Mouse (Mus musculus) G1E (cell line): Measurements from ENCODE around the gene Dctn5.

Experiments used
- CTCF ChIP-seq: IDR thresholded peaks from 2 replicates; pipeline ENCODE4 v1.5.1; 2012; ENCODE audit warnings: low read depth, low read length, inconsistent platforms, mixed read lengths
- POLR2AphosphoS5 ChIP-seq: IDR thresholded peaks from 2 replicates; pipeline ENCODE4 v1.6.1; 2012; ENCODE audit warnings: low read depth, low read length, inconsistent platforms; ENCODE audit not compliant: insufficient replicate concordance
- TAL1 ChIP-seq: conservative IDR thresholded peaks from 2 replicates; pipeline ENCODE4 v1.6.1; 2012; ENCODE audit warnings: low read depth, low read length, inconsistent platforms, mixed read lengths

DNA sequence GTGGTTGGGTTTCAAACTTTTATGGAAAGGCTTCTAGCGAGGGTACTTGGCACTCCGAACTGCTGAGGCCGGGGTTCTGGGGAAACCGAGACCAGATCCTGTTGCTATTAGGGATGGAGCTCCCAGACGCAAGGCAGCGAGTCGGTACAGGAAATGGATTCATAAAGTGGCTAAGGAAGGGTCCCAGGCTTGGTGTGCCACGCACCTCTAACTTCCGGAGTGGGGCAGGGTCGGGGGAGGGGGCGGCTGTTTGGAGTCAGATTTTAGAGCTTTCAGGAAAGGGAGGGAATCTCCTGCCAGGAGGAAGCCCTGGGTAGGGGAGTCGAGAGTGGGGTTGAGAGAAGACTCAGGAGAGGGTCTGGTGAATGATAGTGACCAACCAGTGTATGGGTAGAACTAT, 27.2 kb downstream of the Dctn5 start:
- TF ChIP-seq CTCF (no peak), POLR2AphosphoS5 (no peak), TAL1 (no peak)
